Mouse (Mus musculus) liver, embryonic 14.5 days (tissue): Measurements from ENCODE around the gene Prim2.

Experiments
- CTCF ChIP-seq: IDR thresholded peaks from 2 replicates; pipeline ENCODE4 v1.5.1; 2016; ENCODE audit warnings: antibody characterized with exemption, low read depth, control low read depth
- EP300 ChIP-seq: IDR thresholded peaks from 2 replicates; pipeline ENCODE4 v1.6.1; 2016; ENCODE audit warnings: antibody characterized with exemption, low read depth

DNA sequence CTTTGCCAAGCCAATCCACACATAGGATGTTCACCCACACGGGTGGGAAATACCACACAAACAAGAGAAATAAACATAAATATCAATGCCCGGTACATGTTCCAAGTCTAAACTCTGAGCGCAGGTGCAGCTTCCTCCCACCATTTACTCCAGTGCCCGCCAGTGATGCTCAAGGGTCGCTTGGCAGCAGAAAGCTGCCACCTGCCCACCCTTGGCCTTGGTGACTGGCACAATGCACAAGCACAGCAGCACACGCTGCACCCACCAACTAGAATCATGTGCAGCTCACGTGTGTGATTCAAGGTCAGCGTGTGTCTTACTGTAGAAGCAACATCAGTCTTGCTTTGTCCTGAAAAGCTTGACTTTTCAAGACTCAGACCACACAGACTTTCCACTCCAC is 199.4 kb downstream of the Prim2 start:
- TF ChIP-seq EP300, result no peak
- no peak for TF ChIP-seq CTCF
